Mouse (Mus musculus) liver, postnatal 0 days (tissue): ENCODE data around the gene Pclo. TPM values are rescaled to one million over a fixed set of nuclear protein-coding genes. Genes with fewer than 3 reads are reported as not detected.
A peak's percentile ranks its signal among the peaks of the same experiment; 100 is the strongest.
"Not testable (repeated sequence)": the region's sequence is repeated elsewhere in the genome, so short reads cannot be mapped to it uniquely, and the experiment has no call there.

Experiments used
- ATAC-seq: fragments of 200-750 bp; cut with Nextera tagmentation; 2 replicates; pipeline ENCODE4 v1.8.0; 2017; ENCODE audit warnings: mild to moderate bottlenecking, moderate library complexity
- DNase-seq: peaks from one replicate; pipeline ENCODE4 v3.0.0-alpha.2; 2016
- H3K27ac ChIP-seq: fragments of 300-500 bp; sonication (generic); 2 replicates; pipeline ENCODE4 v1.5.1; 2014; ENCODE audit warnings: antibody characterized with exemption, moderate library complexity, mild to moderate bottlenecking, low read depth
- H3K27me3 ChIP-seq: fragments of 300-500 bp; sonication (generic); 2 replicates; pipeline ENCODE4 v1.6.1; 2014; ENCODE audit warnings: low read length, control low read depth, mixed read lengths; ENCODE audit not compliant: insufficient read depth
- H3K36me3 ChIP-seq: fragments of 300-500 bp; sonication (generic); replicated peaks from 2 replicates; pipeline ENCODE4 v1.6.1; 2014; ENCODE audit warnings: mild to moderate bottlenecking, control low read depth, low read length, moderate library complexity, mixed read lengths; ENCODE audit not compliant: insufficient read depth
- H3K4me1 ChIP-seq: fragments of 300-500 bp; sonication (generic); 2 replicates; pipeline ENCODE4 v1.6.1; 2014; ENCODE audit warnings: antibody characterized with exemption, mild to moderate bottlenecking, control low read depth; ENCODE audit not compliant: insufficient read depth
- H3K4me2 ChIP-seq: fragments of 300-500 bp; sonication (generic); 2 replicates; pipeline ENCODE4 v1.6.1; 2014; ENCODE audit warnings: low read depth, mild to moderate bottlenecking, low read length, moderate library complexity, mixed read lengths
- H3K4me3 ChIP-seq: fragments of 300-500 bp; sonication (generic); 2 replicates; pipeline ENCODE4 v1.5.1; 2014; ENCODE audit warnings: low read depth, low read length
- H3K9ac ChIP-seq: fragments of 300-500 bp; sonication (generic); replicated peaks from 2 replicates; pipeline ENCODE4 v1.6.1; 2014; ENCODE audit warnings: mild to moderate bottlenecking, moderate library complexity
- H3K9me3 ChIP-seq: fragments of 300-500 bp; sonication (generic); 2 replicates; pipeline ENCODE4 v1.6.1; 2016; ENCODE audit warnings: mild to moderate bottlenecking, control low read depth, low read length, mixed read lengths
- CTCF ChIP-seq: sonication (generic); IDR thresholded peaks from 2 replicates; pipeline ENCODE4 v1.5.1; 2016; ENCODE audit warnings: antibody characterized with exemption, low read depth
- EP300 ChIP-seq: IDR thresholded peaks from 2 replicates; pipeline ENCODE4 v1.6.1; 2016; ENCODE audit warnings: antibody characterized with exemption, low read depth, mild to moderate bottlenecking
- WGBS: fragments of 180-500 bp; shearing (Covaris S2); extraction: QIAGEN DNeasy Blood & Tissue Kit; methylation state at CpG from one replicate; pipeline ENCODE4 v1.1.7; 2014; ENCODE audit not compliant: insufficient replicate concordance; 5-methylcytosine and 5-hydroxymethylcytosine counted together
- polyA plus RNA-seq: library from polyadenylated mRNA; unstranded; fragments of >200 nt; fragmentation: Nextera tagmentation; extraction: Ambion mirVana; gene quantifications from 2 replicates; pipeline ENCODE4 v1.2.1, GENCODE M21; 2015

Gene Pclo
- polyA plus RNA-seq, 1 experiment from 2014 or later = not detected

DNA sequence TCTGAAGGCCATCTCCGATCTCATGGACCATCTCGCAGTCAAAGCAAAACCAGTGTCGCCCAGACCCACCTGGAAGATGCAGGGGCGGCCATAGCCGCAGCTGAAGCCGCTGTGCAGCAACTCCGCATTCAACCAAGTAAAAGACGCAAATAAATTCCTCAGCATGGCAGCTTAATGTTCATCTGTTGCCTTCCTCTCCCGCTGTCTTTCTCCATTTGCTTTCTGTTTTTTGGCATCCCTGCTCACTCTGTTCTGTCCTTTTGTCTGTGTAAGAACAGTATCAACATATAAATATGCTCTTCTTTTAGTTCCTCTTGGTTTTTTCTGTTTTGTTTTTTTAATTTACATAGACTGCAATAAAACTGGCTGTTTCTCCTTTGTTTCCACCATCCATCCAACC lies 279.2 kb downstream of the Pclo start:
- Histone ChIP-seq H3K27ac (no peak overlapping the region), H3K4me2 (no peak overlapping the region), H3K9ac (no peak overlapping the region), H3K36me3 (no peaks in the 10 kb centered on the region), H3K4me3 (no peak overlapping the region), H3K9me3 (no peaks in the 10 kb centered on the region), H3K4me1 (no peaks in the 10 kb centered on the region), H3K27me3 (no peaks in the 10 kb centered on the region)
- TF ChIP-seq EP300 = no peak
- no peak for TF ChIP-seq CTCF
- DNase-seq (no peak), ATAC-seq (no peak)
- WGBS = 77% methylated on average over 9 of the region's 9 CpGs

DNA sequence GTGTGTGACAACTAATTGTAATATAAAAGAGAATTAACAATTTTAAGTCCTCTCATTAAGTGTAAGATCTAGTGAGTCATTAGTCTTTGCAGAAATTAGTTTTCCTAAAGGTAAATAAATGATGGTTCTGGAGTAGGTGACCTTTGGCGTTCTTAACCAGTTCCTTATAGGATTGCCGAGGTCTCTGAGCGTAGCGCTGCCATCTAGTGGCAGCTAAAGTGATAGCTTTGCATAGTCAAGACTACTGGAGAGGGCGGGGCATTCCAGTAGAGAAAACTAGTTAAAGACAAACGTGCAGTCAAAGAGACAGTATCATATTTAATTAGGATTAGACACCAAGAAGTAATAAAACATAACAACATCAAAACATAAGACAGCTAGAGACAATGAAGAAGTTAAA lies 292.4 kb downstream of the Pclo start:
- Histone ChIP-seq H3K4me2 (no peak overlapping the region), H3K9ac (no peak overlapping the region), H3K27me3 (no peaks in the 10 kb centered on the region), H3K9me3 (no peaks in the 10 kb centered on the region), H3K4me1 (no peaks in the 10 kb centered on the region), H3K27ac (no peak overlapping the region), H3K36me3 (no peaks in the 10 kb centered on the region), H3K4me3 (no peak overlapping the region)
- DNase-seq (peak; percentile 25), ATAC-seq (no peak)
- 7% methylated on average over 6 of the region's 6 CpGs for WGBS
- TF ChIP-seq EP300 (no peak), CTCF (peak; percentile 55)

DNA sequence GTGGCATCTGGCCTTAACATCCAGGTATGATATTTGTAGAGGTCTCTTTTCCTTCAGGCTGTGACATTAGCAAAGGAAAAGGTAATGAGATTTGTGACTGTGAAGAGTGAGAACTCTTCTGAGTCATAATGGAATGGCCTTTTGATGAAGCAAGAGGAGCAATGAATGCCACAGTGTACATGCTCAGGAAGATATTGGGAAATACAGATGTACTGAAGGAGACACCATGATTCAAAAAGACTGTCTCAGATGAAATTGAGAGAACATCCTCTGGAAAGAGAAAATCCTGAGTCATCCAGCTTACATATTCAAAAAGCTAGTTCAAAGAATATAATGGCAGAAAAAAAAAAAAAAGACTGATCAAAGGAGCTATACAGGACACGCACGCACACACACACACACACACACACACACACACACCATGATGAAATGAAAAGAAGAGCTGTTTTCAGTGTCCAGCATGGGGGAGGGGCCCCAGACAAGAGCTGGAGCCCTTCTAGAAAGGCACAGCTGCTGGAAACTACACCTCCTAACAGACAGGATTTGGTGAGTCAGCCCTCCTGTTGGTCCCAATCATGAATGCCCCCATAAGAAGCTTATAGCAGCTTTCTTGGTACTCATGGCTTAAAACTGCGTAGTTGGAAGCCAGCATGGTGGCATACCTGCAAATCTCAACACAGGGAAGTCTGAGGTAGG lies 318.6 kb downstream of the Pclo start:
- H3K4me3 ChIP-seq = no peak overlapping the region
- no peaks in the 10 kb centered on the region for H3K9me3 ChIP-seq
- H3K27me3 ChIP-seq = no peaks in the 10 kb centered on the region
- H3K4me1 ChIP-seq = no peaks in the 10 kb centered on the region
- no peak for TF ChIP-seq EP300
- H3K36me3 ChIP-seq = no peaks in the 10 kb centered on the region
- no peak overlapping the region for H3K4me2 ChIP-seq
- ATAC-seq = no peak
- 81% methylated on average over 3 of the region's 3 CpGs for WGBS
- DNase-seq = no peak
- H3K9ac ChIP-seq = no peak overlapping the region
- H3K27ac ChIP-seq = no peak overlapping the region

DNA sequence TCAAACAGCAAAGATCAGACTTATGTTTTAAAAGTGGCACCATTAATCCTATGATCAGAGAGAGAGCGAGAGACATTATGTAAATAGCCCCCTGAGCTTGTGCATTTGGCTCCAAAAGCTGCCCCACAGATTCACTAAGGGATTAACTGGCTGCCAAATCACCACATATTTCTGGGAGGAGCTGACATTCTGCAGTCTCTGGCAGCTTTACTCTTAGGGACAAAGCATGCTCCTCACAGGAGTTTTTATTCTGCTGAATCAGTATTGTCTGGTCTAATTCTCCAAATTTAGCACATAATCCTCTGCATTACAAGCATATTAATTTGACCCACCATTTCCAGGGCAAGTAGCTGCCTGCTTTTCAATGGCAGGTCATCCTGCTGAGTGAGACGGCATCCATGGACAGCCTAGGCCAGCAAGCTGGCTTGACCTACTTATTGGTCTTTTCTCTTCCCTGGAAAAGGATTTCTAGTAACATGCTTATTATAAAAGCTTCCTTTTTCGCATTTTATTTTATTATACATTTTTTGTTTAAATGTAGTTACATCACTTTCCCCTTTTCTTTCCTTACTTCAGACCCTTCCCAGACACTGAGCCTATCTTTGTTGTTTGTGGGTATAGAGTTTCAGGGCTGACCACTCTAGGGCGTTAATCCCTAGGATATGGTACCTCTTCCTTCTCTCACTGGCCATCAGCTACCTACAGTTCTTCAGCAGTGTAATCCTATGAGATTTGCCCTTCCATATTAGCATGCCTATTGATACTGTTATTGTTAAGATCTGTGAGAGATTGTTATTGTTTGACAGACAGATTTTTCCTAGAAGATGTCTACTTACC lies 319.7 kb downstream of the Pclo start:
- 60% methylated on average over 4 of the region's 4 CpGs for WGBS
- Histone ChIP-seq H3K9me3 (no peaks in the 10 kb centered on the region), H3K4me2 (no peak overlapping the region), H3K27me3 (no peaks in the 10 kb centered on the region), H3K36me3 (no peaks in the 10 kb centered on the region), H3K4me3 (no peak overlapping the region), H3K27ac (no peak overlapping the region), H3K9ac (no peak overlapping the region), H3K4me1 (no peaks in the 10 kb centered on the region)
- DNase-seq = no peak
- TF ChIP-seq CTCF = no peak
- ATAC-seq = no peak

DNA sequence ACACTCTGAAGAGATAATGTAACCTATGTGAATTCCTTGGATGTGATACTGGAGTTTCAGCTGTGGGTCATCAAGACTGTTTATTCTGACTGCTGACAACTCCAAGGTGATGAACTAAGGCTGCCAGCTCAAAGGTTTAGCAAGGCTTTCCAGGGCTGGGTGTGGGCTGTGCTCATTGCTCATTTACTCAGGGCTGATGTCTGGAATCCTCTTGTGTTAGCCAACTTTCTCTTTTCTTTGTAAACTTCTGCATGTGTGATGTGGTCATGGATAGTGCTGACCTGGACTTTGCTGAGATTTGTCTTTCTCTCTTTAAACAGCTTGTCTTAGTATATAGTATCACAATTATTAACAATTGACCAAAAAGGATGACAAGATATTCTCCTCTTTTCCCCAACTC lies 338.9 kb downstream of the Pclo start:
- Histone ChIP-seq H3K27me3 (no peaks in the 10 kb centered on the region), H3K27ac (no peak overlapping the region), H3K36me3 (no peaks in the 10 kb centered on the region), H3K9me3 (no peaks in the 10 kb centered on the region), H3K4me2 (no peak overlapping the region), H3K4me1 (no peaks in the 10 kb centered on the region), H3K4me3 (no peak overlapping the region), H3K9ac (no peak overlapping the region)
- TF ChIP-seq CTCF (no peak), EP300 (no peak)
- ATAC-seq (no peak), DNase-seq (no peak)

DNA sequence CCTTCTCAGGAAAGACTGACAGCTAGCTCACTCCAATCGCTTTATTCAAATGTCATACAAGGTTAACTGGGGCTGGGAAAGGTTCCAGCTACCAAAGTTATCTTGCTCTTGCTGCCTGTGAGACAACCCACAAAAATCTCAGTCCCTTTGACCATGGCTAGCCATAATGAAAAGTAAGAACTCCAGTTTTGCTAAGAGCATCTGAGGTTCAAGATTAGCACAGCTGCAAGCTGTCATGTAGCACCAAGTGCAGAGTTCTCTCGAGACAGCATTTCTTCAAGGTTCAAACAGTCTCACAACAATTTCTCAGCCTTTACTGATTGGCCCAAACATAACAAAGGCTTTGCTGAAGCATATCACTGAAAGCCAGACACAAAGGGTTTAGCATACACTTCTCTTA lies 370.6 kb downstream of the Pclo start:
- H3K4me1 ChIP-seq, H3K27me3 ChIP-seq, H3K9ac ChIP-seq, H3K27ac ChIP-seq, H3K9me3 ChIP-seq, DNase-seq, H3K4me3 ChIP-seq, ATAC-seq, H3K4me2 ChIP-seq, H3K36me3 ChIP-seq: not testable (repeated sequence)
- WGBS = 44% methylated on average over 2 of the region's 2 CpGs
